Mouse (Mus musculus) liver, embryonic 14.5 days (tissue): Measurements from ENCODE around the gene Cops7a. TPM values are rescaled to one million over a fixed set of nuclear protein-coding genes. Genes with fewer than 3 reads are reported as not detected.

ENCODE experiments used
- ATAC-seq: fragments of 200-750 bp; cut with Nextera tagmentation; 2 replicates; pipeline ENCODE4 v1.8.0; 2017; ENCODE audit warnings: moderate number of reproducible peaks, mild to moderate bottlenecking, moderate library complexity; ENCODE audit not compliant: insufficient read depth
- DNase-seq, 3 experiments: peaks; one replicate each; pipeline ENCODE4 v3.0.0-alpha.2; 2012 to 2013; ENCODE audit warnings: low read depth in 3 of 3, low spot score in 3 of 3
- H3K27ac ChIP-seq: fragments of 300-500 bp; sonication (generic); 2 replicates; pipeline ENCODE4 v1.5.1; 2014; ENCODE audit warnings: moderate library complexity, mild to moderate bottlenecking, control low read depth, inconsistent platforms
- H3K27me3 ChIP-seq: fragments of 300-500 bp; sonication (generic); 2 replicates; pipeline ENCODE4 v1.6.1; 2014; ENCODE audit warnings: mild to moderate bottlenecking, low read length, moderate library complexity; ENCODE audit not compliant: control insufficient read depth, insufficient read depth
- H3K36me3 ChIP-seq: fragments of 300-500 bp; sonication (generic); replicated peaks from 2 replicates; pipeline ENCODE4 v1.6.1; 2014; ENCODE audit warnings: low read depth; ENCODE audit not compliant: control insufficient read depth, insufficient read depth
- H3K4me1 ChIP-seq, 2 experiments: fragments of 200-500 bp in 1 of 2; fragments of 300-500 bp in 1 of 2; sonication (generic) in 1 of 2; replicated peaks; 2 replicates each; pipeline ENCODE4 v1.6.1; 2012 to 2014; ENCODE audit warnings: antibody characterized with exemption in 1 of 2, inconsistent platforms in 1 of 2, low read length in 1 of 2; ENCODE audit not compliant: control insufficient read depth in 2 of 2, insufficient read depth in 2 of 2
- H3K4me2 ChIP-seq: fragments of 300-500 bp; sonication (generic); 2 replicates; pipeline ENCODE4 v1.6.1; 2014; ENCODE audit warnings: low read depth, mild to moderate bottlenecking, control low read depth, moderate library complexity
- H3K4me3 ChIP-seq, 2 experiments: fragments of 200-500 bp in 1 of 2; fragments of 300-500 bp in 1 of 2; sonication (generic) in 1 of 2; 2 replicates each; pipeline ENCODE4 v1.5.1; 2012 to 2014; ENCODE audit warnings: low read depth in 2 of 2, low read length in 2 of 2, mild to moderate bottlenecking in 2 of 2, control low read depth in 1 of 2, inconsistent platforms in 1 of 2, moderate library complexity in 1 of 2; ENCODE audit not compliant: insufficient read depth in 1 of 2
- H3K9ac ChIP-seq: fragments of 300-500 bp; sonication (generic); replicated peaks from 2 replicates; pipeline ENCODE4 v1.6.1; 2014; ENCODE audit warnings: mild to moderate bottlenecking, control low read depth, moderate library complexity
- H3K9me3 ChIP-seq: fragments of 300-500 bp; sonication (generic); 2 replicates; pipeline ENCODE4 v1.6.1; 2016; ENCODE audit warnings: low read length, mixed read lengths; ENCODE audit not compliant: control insufficient read depth
- CTCF ChIP-seq: IDR thresholded peaks from 2 replicates; pipeline ENCODE4 v1.5.1; 2016; ENCODE audit warnings: antibody characterized with exemption, low read depth, control low read depth
- EP300 ChIP-seq: IDR thresholded peaks from 2 replicates; pipeline ENCODE4 v1.6.1; 2016; ENCODE audit warnings: antibody characterized with exemption, low read depth
- WGBS: fragments of 180-500 bp; shearing (Covaris S2); extraction: QIAGEN DNeasy Blood & Tissue Kit; methylation state at CpG from one replicate; pipeline ENCODE4 v1.1.7; 2014; ENCODE audit not compliant: insufficient replicate concordance; 5-methylcytosine and 5-hydroxymethylcytosine counted together
- polyA plus RNA-seq, 2 experiments: library from polyadenylated mRNA; depleted of rRNA in 1 of 2; stranded (reverse) in 1 of 2; unstranded in 1 of 2; fragments of >200 nt; fragmentation: Nextera tagmentation in 1 of 2; extraction: Ambion mirVana in 1 of 2; gene quantifications; 2 replicates each; pipeline versions ENCODE4 v1.2.1 to v1.2.3; 2012 to 2014

Cops7a gene
- polyA plus RNA-seq, 2 experiments = 51.5 to 57.8 TPM

GRCm38 (mm10) chr6:124996551-124997501 lies 31.5 kb upstream of the Cops7a start, which contains the start of gene Pianp:
Gene Pianp (plus strand): TSS chr6:124996694.
- ATAC-seq (peak; percentile 42; the same call in 1 of the 2 replicates), DNase-seq (peak in 1 of 3 experiments; percentile 4)
- TF ChIP-seq CTCF = no peak
- no peak for TF ChIP-seq EP300
- H3K9me3 ChIP-seq = no peaks in the 10 kb centered on the region
- WGBS = 1% methylated on average over 66 of the region's 78 CpGs
- H3K36me3 ChIP-seq = no peaks in the 10 kb centered on the region
- peaks cover 0 to 2% of the 10 kb centered on the region in 2 experiments; a peak in 1 of 4 replicates for H3K4me1 ChIP-seq
- H3K4me2 ChIP-seq = peak within 1 kb of the TSS; percentile 37
- H3K4me3 ChIP-seq = peak within 1 kb of the TSS in 1 of 2 experiments; percentile 6; a peak in 2 of 4 replicates
- no peak within 1 kb of the TSS for H3K9ac ChIP-seq
- peaks cover 75% of the 10 kb centered on the region for H3K27me3 ChIP-seq
- no peak within 1 kb of the TSS for H3K27ac ChIP-seq

- 37% methylated on average over 8 of the region's 8 CpGs for WGBS
- no peak for TF ChIP-seq EP300
- TF ChIP-seq CTCF = no peak
- Histone ChIP-seq H3K4me3 (no peak overlapping the region), H3K4me2 (no peak overlapping the region), H3K27ac (no peak overlapping the region), H3K36me3 (no peaks in the 10 kb centered on the region), H3K27me3 (peaks cover 72% of the 10 kb centered on the region), H3K4me1 (peaks cover 0 to 2% of the 10 kb centered on the region in 2 experiments; a peak in 1 of 4 replicates), H3K9ac (no peak overlapping the region), H3K9me3 (no peaks in the 10 kb centered on the region)
- no peak for DNase-seq
- no peak for ATAC-seq
Observed at GRCm38 (mm10) chr6:124995831-124996403, 30.6 kb upstream of the Cops7a start.

- Histone ChIP-seq H3K27me3 (peaks cover 68% of the 10 kb centered on the region), H3K4me2 (no peak overlapping the region), H3K36me3 (no peaks in the 10 kb centered on the region), H3K4me1 (peaks cover 0 to 2% of the 10 kb centered on the region in 2 experiments; a peak in 1 of 4 replicates), H3K4me3 (no peak overlapping the region), H3K9me3 (no peaks in the 10 kb centered on the region), H3K9ac (no peak overlapping the region), H3K27ac (no peak overlapping the region)
- 70% methylated on average over 7 of the region's 7 CpGs for WGBS
- DNase-seq = no peak
- no peak for ATAC-seq
- no peak for TF ChIP-seq EP300
- no peak for TF ChIP-seq CTCF
Observed at GRCm38 (mm10) chr6:124995246-124995645, 29.9 kb upstream of the Cops7a start.

- H3K9me3 ChIP-seq = no peaks in the 10 kb centered on the region
- H3K36me3 ChIP-seq = no peaks in the 10 kb centered on the region
- WGBS = 15% methylated on average over 11 of the region's 11 CpGs
- DNase-seq (no peak), ATAC-seq (no peak)
- no peak overlapping the region for H3K9ac ChIP-seq
- H3K27me3 ChIP-seq = peaks cover 56% of the 10 kb centered on the region
- H3K4me2 ChIP-seq = no peak overlapping the region
- peaks cover 0 to 2% of the 10 kb centered on the region in 2 experiments; a peak in 1 of 4 replicates for H3K4me1 ChIP-seq
- no peak overlapping the region for H3K27ac ChIP-seq
- 0 out of 2 replicates have a peak, but pooled peaks have one; percentile 7 for TF ChIP-seq CTCF
- TF ChIP-seq EP300 = no peak
- H3K4me3 ChIP-seq = no peak overlapping the region
Observed at GRCm38 (mm10) chr6:124993876-124994275, 28.5 kb upstream of the Cops7a start.

GRCm38 (mm10) chr6:124993365-124993764 lies 28.0 kb upstream of the Cops7a start:
- Histone ChIP-seq H3K27ac (no peak overlapping the region), H3K9me3 (no peaks in the 10 kb centered on the region), H3K9ac (no peak overlapping the region), H3K4me2 (no peak overlapping the region), H3K4me3 (no peak overlapping the region), H3K4me1 (peaks cover 0 to 2% of the 10 kb centered on the region in 2 experiments; a peak in 1 of 4 replicates), H3K27me3 (peaks cover 51% of the 10 kb centered on the region), H3K36me3 (no peaks in the 10 kb centered on the region)
- no peak for TF ChIP-seq EP300
- TF ChIP-seq CTCF = no peak
- ATAC-seq = no peak
- WGBS = 62% methylated on average over 9 of the region's 9 CpGs
- DNase-seq = no peak
